In the genomic region with DNA sequence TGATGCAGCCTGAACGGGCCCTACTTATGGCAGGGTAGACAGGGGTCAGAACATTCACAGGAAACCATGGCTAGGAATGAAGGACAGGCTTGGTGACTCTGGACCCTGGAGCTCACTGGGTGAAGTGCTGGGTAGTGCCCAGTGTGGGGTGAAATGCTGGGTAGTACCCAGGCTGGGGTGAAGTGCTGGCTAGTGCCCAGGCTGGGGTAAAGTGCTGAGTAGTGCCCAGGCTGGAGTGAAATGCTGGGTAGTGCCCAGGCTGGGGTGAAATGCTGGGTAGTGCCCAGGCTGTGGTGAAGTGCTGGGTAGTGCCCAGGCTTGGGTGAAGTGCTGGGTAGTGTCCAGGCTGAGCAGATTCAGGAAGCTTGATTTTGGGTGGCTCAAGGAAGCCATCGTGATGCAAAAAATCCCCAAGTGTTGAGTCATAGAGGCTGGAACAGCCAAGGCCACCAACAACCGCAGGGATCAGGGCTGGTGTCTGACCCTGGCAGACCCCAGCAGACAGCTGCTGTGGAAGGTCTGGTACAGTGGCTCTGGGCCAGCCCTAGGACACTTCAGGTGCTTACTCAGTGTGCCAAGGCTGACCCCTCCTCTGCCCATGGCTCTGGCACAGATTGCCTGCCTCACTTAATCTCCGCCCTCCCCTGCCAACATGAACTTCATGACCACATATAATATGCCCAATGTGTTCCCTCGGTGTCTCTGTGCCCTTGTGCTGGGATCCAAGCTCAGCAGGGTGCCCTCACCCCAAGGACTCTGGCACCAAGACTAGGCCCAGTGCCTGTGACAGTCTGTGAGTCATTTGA, we compare ENCODE assay signal across 11 mouse cellular contexts. TPM values are rescaled to one million over a fixed set of nuclear protein-coding genes. Genes with fewer than 3 reads are reported as not detected.
A peak's percentile ranks its signal among the peaks of the same experiment; 100 is the strongest.
DNase-seq lines count a peak whose midpoint lies in the region; ATAC-seq and TF ChIP-seq lines count a peak whose summit lies in the region.
"Had no signal": no experiment of that assay in that cellular context is flagged by ENCODE, and none has a peak within 500 bp of the region (broad histone marks: within the 10 kb centered on the region; RNA-seq: fewer than 3 reads in every experiment).

No protein-coding gene starts in this region.

- H3K27ac ChIP-seq in liver, postnatal 0 days (ENCODE audit: low read depth): peak overlapping the region; percentile 84
- H3K27ac ChIP-seq in liver, embryonic 12.5 days: no peak overlapping the region
- H3K27ac ChIP-seq in intestine, embryonic 16.5 days (ENCODE audit: low read length): no peak overlapping the region
- H3K27ac ChIP-seq: kidney, embryonic 15.5 days; neural tube, embryonic 13.5 days had no signal

- no peaks in the 10 kb centered on the region for H3K27me3 ChIP-seq in liver, postnatal 0 days (ENCODE audit: insufficient read depth, low read length)
- H3K27me3 ChIP-seq in liver, embryonic 12.5 days (replicated peaks): 0 out of 2 replicates have a peak, but pooled peaks cover 5% of the 10 kb centered on the region
- H3K27me3 ChIP-seq in intestine, embryonic 16.5 days (replicated peaks; ENCODE audit: control insufficient read depth, insufficient read depth, low read length): no peaks in the 10 kb centered on the region
- H3K27me3 ChIP-seq: kidney, embryonic 15.5 days; neural tube, embryonic 13.5 days had no signal

- H3K9me3 ChIP-seq in liver, postnatal 0 days (ENCODE audit: low read length): no peaks in the 10 kb centered on the region
- H3K9me3 ChIP-seq in liver, embryonic 12.5 days (replicated peaks): no peaks in the 10 kb centered on the region
- no peaks in the 10 kb centered on the region for H3K9me3 ChIP-seq in intestine, embryonic 16.5 days (ENCODE audit: control insufficient read depth, low read length)
- H3K9me3 ChIP-seq: kidney, embryonic 15.5 days; neural tube, embryonic 13.5 days had no signal

- no peak for ATAC-seq in cerebellum, adult (ENCODE audit: insufficient number of reproducible peaks, low FRiP score, low TSS enrichment)
- ATAC-seq in liver, postnatal 0 days: no peak
- ATAC-seq in liver, embryonic 12.5 days: no peak
- ATAC-seq in megakaryocyte progenitor cell, adult 5-6 weeks (replicated peaks; ENCODE audit: poor library complexity): peak; percentile 31
- ATAC-seq in intestine, embryonic 16.5 days: no peak

- no peak for TF ChIP-seq EP300 in liver, postnatal 0 days (IDR thresholded peaks at IDR 0.05; ENCODE audit: low read depth)

- H3K9ac ChIP-seq in liver, postnatal 0 days (replicated peaks): no peak overlapping the region
- H3K9ac ChIP-seq in liver, embryonic 12.5 days: no peak overlapping the region
- no peak overlapping the region for H3K9ac ChIP-seq in intestine, embryonic 16.5 days (ENCODE audit: low read depth, low read length)
- H3K9ac ChIP-seq: kidney, embryonic 15.5 days; neural tube, embryonic 13.5 days had no signal

- no peak overlapping the region for H3K4me2 ChIP-seq in liver, postnatal 0 days (ENCODE audit: low read depth, low read length)
- no peak overlapping the region for H3K4me2 ChIP-seq in liver, embryonic 12.5 days
- H3K4me2 ChIP-seq in intestine, embryonic 16.5 days (ENCODE audit: low read depth, low read length): no peak overlapping the region
- H3K4me2 ChIP-seq: kidney, embryonic 15.5 days; neural tube, embryonic 13.5 days had no signal

- no peak for TF ChIP-seq CTCF in liver, postnatal 0 days (IDR thresholded peaks at IDR 0.05; ENCODE audit: low read depth)

- peak; percentile 29 to 48 for DNase-seq in cerebellum, postnatal 14 days
- DNase-seq in liver, postnatal 0 days: no peak
- peak; percentile 78 for DNase-seq in adrenal gland, postnatal 10 days
- DNase-seq in urinary bladder, postnatal 14 days (ENCODE audit: low spot score): no peak
- DNase-seq: cerebellum, adult 18-20 months had no signal

- H3K4me3 ChIP-seq in liver, postnatal 0 days (ENCODE audit: low read depth, low read length): no peak overlapping the region
- H3K4me3 ChIP-seq in liver, embryonic 12.5 days: no peak overlapping the region
- H3K4me3 ChIP-seq in intestine, embryonic 16.5 days (ENCODE audit: low read length): no peak overlapping the region
- H3K4me3 ChIP-seq: kidney, embryonic 15.5 days; neural tube, embryonic 13.5 days had no signal

- H3K36me3 ChIP-seq in liver, postnatal 0 days (replicated peaks; ENCODE audit: insufficient read depth, low read length): no peaks in the 10 kb centered on the region
- no peaks in the 10 kb centered on the region for H3K36me3 ChIP-seq in liver, embryonic 12.5 days
- H3K36me3 ChIP-seq in intestine, embryonic 16.5 days (ENCODE audit: control insufficient read depth, insufficient read depth, low read length): no peaks in the 10 kb centered on the region
- H3K36me3 ChIP-seq: kidney, embryonic 15.5 days; neural tube, embryonic 13.5 days had no signal

- peaks cover 51% of the 10 kb centered on the region for H3K4me1 ChIP-seq in liver, postnatal 0 days (ENCODE audit: insufficient read depth)
- peaks cover 33% of the 10 kb centered on the region for H3K4me1 ChIP-seq in liver, embryonic 12.5 days
- peaks cover 9% of the 10 kb centered on the region; the same call in 1 of the 2 replicates for H3K4me1 ChIP-seq in intestine, embryonic 16.5 days (ENCODE audit: control insufficient read depth, insufficient read depth, low read length)
- H3K4me1 ChIP-seq: neural tube, embryonic 13.5 days had no signal

- 77% methylated on average over 5 of the region's 5 CpGs for WGBS in liver, postnatal 0 days (ENCODE audit: insufficient replicate concordance)
- WGBS in liver, embryonic 12.5 days (ENCODE audit: insufficient replicate concordance): 68% methylated on average over 5 of the region's 5 CpGs
- WGBS in intestine, embryonic 16.5 days: 73% methylated on average over 5 of the region's 5 CpGs

RNA-seq across cellular contexts. Expression of a gene that starts 9.3 kb away (rescaled TPM):
- 7.7 and 9.8 TPM in 2 replicates for polyA plus RNA-seq in liver, postnatal 0 days (2015; fragmentation: Nextera tagmentation; extraction: Ambion mirVana)
- polyA plus RNA-seq in liver, embryonic 12.5 days (2016; fragmentation: Nextera tagmentation; extraction: Ambion mirVana): 4.0 and 5.0 TPM in 2 replicates
- 1 to 10 TPM; 5.9 to 7.0 TPM for total RNA-seq in adrenal gland, postnatal 10 days (2021)
- total RNA-seq in megakaryocyte progenitor cell, adult 5-6 weeks (2015): 8.6 and 10.0 TPM in 2 replicates
- total RNA-seq in megakaryocyte progenitor cell, adult 5-6 weeks (2017): 21.0 and 23.0 TPM in 2 replicates
- 3.4 and 3.7 TPM in 2 replicates for polyA plus RNA-seq in intestine, embryonic 16.5 days (2015; fragmentation: Nextera tagmentation; extraction: Ambion mirVana)

RNA-seq across cellular contexts. Expression of a gene that starts 21.2 kb away (rescaled TPM):
- 5.3 and 5.5 TPM in 2 replicates for polyA plus RNA-seq in liver, postnatal 0 days (2015; fragmentation: Nextera tagmentation; extraction: Ambion mirVana)
- 7.4 and 10.9 TPM in 2 replicates for polyA plus RNA-seq in liver, embryonic 12.5 days (2016; fragmentation: Nextera tagmentation; extraction: Ambion mirVana)
- 10 to 100 TPM; 10.6 to 16.1 TPM for total RNA-seq in adrenal gland, postnatal 10 days (2021)
- 7.8 and 9.5 TPM in 2 replicates for total RNA-seq in megakaryocyte progenitor cell, adult 5-6 weeks (2015)
- total RNA-seq in megakaryocyte progenitor cell, adult 5-6 weeks (2017): 17.6 and 22.2 TPM in 2 replicates
- polyA plus RNA-seq in intestine, embryonic 16.5 days (2015; fragmentation: Nextera tagmentation; extraction: Ambion mirVana): 15.8 and 17.1 TPM in 2 replicates

RNA-seq across cellular contexts. Expression of a gene that starts 38.5 kb away (rescaled TPM):
- 52.0 and 54.8 TPM in 2 replicates for polyA plus RNA-seq in liver, postnatal 0 days (2015; fragmentation: Nextera tagmentation; extraction: Ambion mirVana)
- polyA plus RNA-seq in liver, embryonic 12.5 days (2016; fragmentation: Nextera tagmentation; extraction: Ambion mirVana): 164 and 166 TPM in 2 replicates
- total RNA-seq in adrenal gland, postnatal 10 days (2021): 100 to 1,000 TPM; 135 to 182 TPM
- total RNA-seq in megakaryocyte progenitor cell, adult 5-6 weeks (2015): 65.1 and 71.0 TPM in 2 replicates
- total RNA-seq in megakaryocyte progenitor cell, adult 5-6 weeks (2017): 83.9 and 97.8 TPM in 2 replicates
- 138 and 143 TPM in 2 replicates for polyA plus RNA-seq in intestine, embryonic 16.5 days (2015; fragmentation: Nextera tagmentation; extraction: Ambion mirVana)

Comparison
In these comparisons a context has a peak if more than half of its experiments do, and no peak if none do; other contexts are left out.
1. DNase-seq: peak in cerebellum, postnatal 14 days (2 of 2) and adrenal gland, postnatal 10 days (single experiment); none in liver, postnatal 0 days (single experiment) and urinary bladder, postnatal 14 days (single experiment).